Mouse (Mus musculus): ENCODE data around the gene Aste1. TPM values are rescaled to one million over a fixed set of nuclear protein-coding genes. Genes with fewer than 3 reads are reported as not detected.

Gene Aste1
- polyA plus RNA-seq, 2 experiments = 2.9 to 4.1 TPM

DNA sequence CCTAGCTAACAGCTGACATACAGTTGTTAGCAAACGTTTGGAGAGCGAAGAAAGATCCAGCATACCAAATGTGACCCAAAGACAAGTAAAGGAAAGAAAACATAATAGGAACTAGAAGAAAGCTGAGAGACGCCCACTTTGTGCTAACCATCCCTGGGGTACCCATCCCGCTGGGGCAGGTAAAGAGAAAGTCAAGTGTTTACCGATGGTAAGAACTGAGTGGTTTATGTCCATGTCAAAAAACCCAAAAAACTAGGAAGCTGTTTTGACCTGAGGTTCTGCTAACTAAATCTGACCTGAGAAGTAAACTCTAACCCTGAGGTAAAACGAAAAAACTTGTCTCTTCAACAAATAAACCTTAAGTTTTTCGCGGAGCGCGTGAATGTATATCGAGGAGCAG lies 472 bp upstream of the Aste1 start:
- Histone ChIP-seq H3K27ac (no peak overlapping the region), H3K9me3 (ENCODE audit: control insufficient read depth, low read length) (no peaks in the 10 kb centered on the region), H3K4me1 (replicated peaks; ENCODE audit: control insufficient read depth in 2 of 2, insufficient read depth in 2 of 2, low read length in 1 of 2) (peaks cover 3 to 11% of the 10 kb centered on the region in 2 experiments; a peak in 3 of 4 replicates), H3K4me3 (ENCODE audit: insufficient read depth in 1 of 2, low read depth in 2 of 2, low read length in 2 of 2) (peak overlapping the region; percentile 48 to 60; a peak in 3 of 4 replicates), H3K36me3 (replicated peaks; ENCODE audit: control insufficient read depth, insufficient read depth, low read depth) (peaks cover 6% of the 10 kb centered on the region), H3K9ac (replicated peaks) (no peak overlapping the region; the same call in 1 of the 2 replicates), H3K27me3 (ENCODE audit: control insufficient read depth, insufficient read depth, low read length) (no peaks in the 10 kb centered on the region), H3K4me2 (ENCODE audit: low read depth) (peak overlapping the region; percentile 86)
- TF ChIP-seq EP300 (IDR thresholded peaks at IDR 0.05; ENCODE audit: low read depth) (no peak), CTCF (IDR thresholded peaks at IDR 0.05; ENCODE audit: low read depth) (no peak)
- ATAC-seq (ENCODE audit: insufficient read depth) (0 out of 2 replicates have a peak, but pooled peaks have one; percentile 1), DNase-seq (ENCODE audit: low read depth in 3 of 3, low spot score in 3 of 3) (no peak)
- 13% methylated on average over 11 of the region's 11 CpGs for WGBS (ENCODE audit: insufficient replicate concordance)

DNA sequence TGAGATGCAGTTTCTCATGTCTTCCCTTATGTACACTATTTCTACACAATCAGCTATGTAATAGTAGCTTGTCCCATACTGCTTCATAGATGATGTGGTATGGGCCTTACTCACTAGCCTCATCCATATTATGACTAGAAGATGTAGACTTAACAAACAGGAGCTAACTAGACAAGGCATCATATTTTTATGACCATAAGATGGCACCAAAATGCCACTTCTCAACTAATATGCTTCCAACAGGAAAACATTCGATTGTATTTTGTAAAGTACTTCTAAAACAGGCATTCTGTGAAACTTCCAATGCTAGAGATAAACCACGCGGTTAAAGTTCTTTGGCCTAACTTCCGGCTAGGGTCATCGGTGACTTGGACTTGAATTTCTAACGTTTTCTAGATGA lies 13.4 kb downstream of the Aste1 start:
- no peak overlapping the region for H3K9ac ChIP-seq (replicated peaks)
- no peaks in the 10 kb centered on the region for H3K9me3 ChIP-seq (ENCODE audit: control insufficient read depth, low read length)
- DNase-seq (ENCODE audit: low read depth in 3 of 3, low spot score in 3 of 3) (no peak), ATAC-seq (ENCODE audit: insufficient read depth) (no peak)
- H3K36me3 ChIP-seq (replicated peaks; ENCODE audit: control insufficient read depth, insufficient read depth, low read depth) = no peaks in the 10 kb centered on the region; the same call in none of the 2 replicates
- no peak for TF ChIP-seq EP300 (IDR thresholded peaks at IDR 0.05; ENCODE audit: low read depth)
- no peaks in the 10 kb centered on the region for H3K27me3 ChIP-seq (ENCODE audit: control insufficient read depth, insufficient read depth, low read length)
- H3K4me3 ChIP-seq (ENCODE audit: insufficient read depth in 1 of 2, low read depth in 2 of 2, low read length in 2 of 2) = no peak overlapping the region
- no peaks in the 10 kb centered on the region for H3K4me1 ChIP-seq (replicated peaks; ENCODE audit: control insufficient read depth in 2 of 2, insufficient read depth in 2 of 2, low read length in 1 of 2)
- 85% methylated on average over 6 of the region's 6 CpGs for WGBS (ENCODE audit: insufficient replicate concordance)
- H3K27ac ChIP-seq = no peak overlapping the region
- no peak overlapping the region for H3K4me2 ChIP-seq (ENCODE audit: low read depth)

DNA sequence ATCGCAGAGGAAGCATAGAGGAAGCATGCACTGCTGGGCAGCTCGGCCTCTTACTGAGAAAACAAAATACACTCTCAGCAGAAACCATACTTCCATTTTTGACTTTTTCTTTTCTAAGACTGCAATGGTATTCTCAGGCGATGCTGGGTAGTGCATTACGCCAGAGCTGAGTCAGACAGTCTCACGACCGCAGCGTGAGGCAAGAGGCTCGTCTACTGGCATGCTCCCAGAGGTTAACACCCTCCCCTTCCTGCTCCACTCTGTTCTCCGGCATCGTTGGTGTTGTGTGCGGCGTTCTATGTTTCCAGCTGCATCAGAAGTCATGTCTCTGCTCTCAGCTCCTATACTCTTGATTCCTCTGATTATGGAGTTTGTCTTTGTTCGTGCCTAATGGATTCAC lies 63.8 kb downstream of the Aste1 start:
- peak; percentile 21; the same call in 1 of the 2 replicates for ATAC-seq (ENCODE audit: insufficient read depth)
- H3K9me3 ChIP-seq (ENCODE audit: control insufficient read depth, low read length) = no peaks in the 10 kb centered on the region
- no peaks in the 10 kb centered on the region for H3K4me1 ChIP-seq (replicated peaks; ENCODE audit: control insufficient read depth in 2 of 2, insufficient read depth in 2 of 2, low read length in 1 of 2)
- no peak overlapping the region for H3K27ac ChIP-seq
- H3K9ac ChIP-seq (replicated peaks) = no peak overlapping the region
- 81% methylated on average over 13 of the region's 13 CpGs for WGBS (ENCODE audit: insufficient replicate concordance)
- TF ChIP-seq EP300 (IDR thresholded peaks at IDR 0.05; ENCODE audit: low read depth) = no peak
- no peak for TF ChIP-seq CTCF (IDR thresholded peaks at IDR 0.05; ENCODE audit: low read depth)
- H3K4me2 ChIP-seq (ENCODE audit: low read depth) = no peak overlapping the region
- no peak for DNase-seq (ENCODE audit: low read depth in 3 of 3, low spot score in 3 of 3)
- H3K36me3 ChIP-seq (replicated peaks; ENCODE audit: control insufficient read depth, insufficient read depth, low read depth) = peaks cover 3% of the 10 kb centered on the region; the same call in 1 of the 2 replicates
- no peaks in the 10 kb centered on the region for H3K27me3 ChIP-seq (ENCODE audit: control insufficient read depth, insufficient read depth, low read length)
- H3K4me3 ChIP-seq (ENCODE audit: insufficient read depth in 1 of 2, low read depth in 2 of 2, low read length in 2 of 2) = no peak overlapping the region

DNA sequence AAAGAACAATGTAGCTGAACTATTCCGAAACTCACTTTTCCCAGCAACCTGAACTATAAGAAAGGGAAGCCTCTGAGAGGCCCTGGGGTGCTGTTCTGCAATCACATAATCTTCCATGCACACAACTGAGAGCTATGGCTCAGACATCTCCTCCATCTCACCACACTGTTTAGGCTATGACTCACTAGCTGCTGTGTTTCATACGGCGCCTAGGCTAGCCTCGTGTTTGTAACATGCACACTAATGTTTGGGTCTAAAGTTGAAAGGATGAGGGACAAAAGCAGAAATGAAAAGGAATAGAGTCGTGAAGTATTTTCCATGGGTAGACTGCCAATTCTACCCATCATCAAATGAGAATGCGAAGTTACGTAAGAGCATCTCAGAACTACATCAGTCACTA lies 66.3 kb downstream of the Aste1 start:
- no peak for DNase-seq (ENCODE audit: low read depth in 3 of 3, low spot score in 3 of 3)
- Histone ChIP-seq H3K4me1 (replicated peaks; ENCODE audit: control insufficient read depth in 2 of 2, insufficient read depth in 2 of 2, low read length in 1 of 2) (no peaks in the 10 kb centered on the region), H3K4me3 (ENCODE audit: insufficient read depth in 1 of 2, low read depth in 2 of 2, low read length in 2 of 2) (no peak overlapping the region), H3K27me3 (ENCODE audit: control insufficient read depth, insufficient read depth, low read length) (no peaks in the 10 kb centered on the region), H3K36me3 (replicated peaks; ENCODE audit: control insufficient read depth, insufficient read depth, low read depth) (peaks cover 3% of the 10 kb centered on the region; the same call in 1 of the 2 replicates), H3K9ac (replicated peaks) (no peak overlapping the region), H3K27ac (no peak overlapping the region), H3K4me2 (ENCODE audit: low read depth) (no peak overlapping the region), H3K9me3 (ENCODE audit: control insufficient read depth, low read length) (no peaks in the 10 kb centered on the region)
- ATAC-seq (ENCODE audit: insufficient read depth) = no peak
- TF ChIP-seq CTCF (IDR thresholded peaks at IDR 0.05; ENCODE audit: low read depth) = no peak
- TF ChIP-seq EP300 (IDR thresholded peaks at IDR 0.05; ENCODE audit: low read depth) = no peak
- WGBS (ENCODE audit: insufficient replicate concordance) = 81% methylated on average over 7 of the region's 7 CpGs

Other genes starting within 250 kb of the Aste1 start
- gene Nek11, start 132 bp downstream of the Aste1 start, polyA plus RNA-seq (2012; rRNA removed) = not detected in 2 replicates
- not detected in 2 replicates for gene Nek11, start 132 bp downstream of the Aste1 start, polyA plus RNA-seq (2014; fragmentation: Nextera tagmentation; extraction: Ambion mirVana)
- 8.2 and 11.2 TPM in 2 replicates for gene Atp2c1, start 131.9 kb downstream of the Aste1 start, polyA plus RNA-seq (2012; rRNA removed)
- gene Atp2c1, start 131.9 kb downstream of the Aste1 start, polyA plus RNA-seq (2014; fragmentation: Nextera tagmentation; extraction: Ambion mirVana) = 16.8 and 19.4 TPM in 2 replicates
- 3.9 and 4.7 TPM in 2 replicates for gene Pik3r4, start 247.6 kb downstream of the Aste1 start, polyA plus RNA-seq (2012; rRNA removed)
- 5.9 and 6.9 TPM in 2 replicates for gene Pik3r4, start 247.6 kb downstream of the Aste1 start, polyA plus RNA-seq (2014; fragmentation: Nextera tagmentation; extraction: Ambion mirVana)

All from liver, embryonic 14.5 days (tissue).